Mouse (Mus musculus) cerebral cortex, adult 2 months (tissue): ENCODE results near the gene Glis3.

Source experiments
- WGBS: fragments of 180-500 bp; shearing (Covaris S2); methylation state at CpG from one replicate; pipeline ENCODE4 v1.1.7; 2018; 5-methylcytosine and 5-hydroxymethylcytosine counted together

Gene Glis3

GRCm38 (mm10) chr19:28531750-28532149 is 148.1 kb downstream of the Glis3 start:
- WGBS = 84% methylated on average over 9 of the region's 9 CpGs

GRCm38 (mm10) chr19:28530846-28531245 is 149.0 kb downstream of the Glis3 start:
- WGBS = 76% methylated on average over 10 of the region's 10 CpGs

GRCm38 (mm10) chr19:28529006-28529405 is 150.9 kb downstream of the Glis3 start:
- WGBS = 57% methylated on average over 13 of the region's 13 CpGs

GRCm38 (mm10) chr19:28527446-28527845 is 152.4 kb downstream of the Glis3 start:
- 98% methylated on average over 5 of the region's 5 CpGs for WGBS

DNA sequence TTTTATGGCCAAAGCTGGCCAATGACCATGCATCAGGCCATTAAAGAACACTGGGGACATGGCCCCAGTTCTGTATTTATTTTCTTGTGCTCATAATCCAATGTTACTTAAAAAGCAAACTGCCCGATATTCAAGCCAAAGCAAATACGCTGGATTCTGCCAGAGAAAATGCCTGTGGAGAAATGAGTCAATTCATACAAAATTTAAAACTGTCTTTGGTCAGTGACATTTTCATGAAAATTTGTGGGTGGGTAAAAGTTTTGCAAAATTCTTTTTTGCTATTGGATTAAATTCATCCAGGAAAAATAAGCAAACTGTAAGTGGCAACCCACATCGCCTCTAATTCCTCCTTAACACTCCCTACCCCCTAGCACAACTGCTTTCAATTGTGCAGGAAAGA is 154.5 kb downstream of the Glis3 start:
- WGBS = 87% methylated on average over 3 of the region's 3 CpGs

GRCm38 (mm10) chr19:28522289-28522688 is 157.6 kb downstream of the Glis3 start:
- WGBS = 79% methylated on average over 3 of the region's 3 CpGs

- 86% methylated on average over 6 of the region's 6 CpGs for WGBS
Observed at GRCm38 (mm10) chr19:28520761-28521181, 159.1 kb downstream of the Glis3 start.

- WGBS = 95% methylated on average over 8 of the region's 8 CpGs
Observed at GRCm38 (mm10) chr19:28520128-28520745, 159.6 kb downstream of the Glis3 start.

DNA sequence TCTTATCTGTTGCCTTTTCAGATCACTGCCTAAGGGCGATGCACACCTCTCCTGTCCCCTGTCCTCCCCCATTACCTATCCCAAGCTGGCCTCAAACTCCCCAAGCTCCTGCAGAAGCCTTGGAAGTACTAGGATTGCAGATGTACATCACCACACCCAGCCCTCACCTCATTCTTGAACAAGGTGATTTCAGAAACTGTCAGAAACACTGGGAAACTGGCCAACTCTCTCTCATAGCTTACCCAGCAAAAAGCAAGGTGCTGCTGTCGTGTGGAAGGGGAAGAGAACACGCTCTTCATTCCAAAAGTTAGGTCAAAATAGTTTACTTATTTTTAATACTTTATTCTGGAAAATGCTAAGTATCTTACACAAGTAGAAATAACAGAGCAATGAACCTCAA is 160.6 kb downstream of the Glis3 start:
- 95% methylated on average over 3 of the region's 3 CpGs for WGBS

- 88% methylated on average over 6 of the region's 6 CpGs for WGBS
Observed at GRCm38 (mm10) chr19:28518846-28519245, 161.0 kb downstream of the Glis3 start.

- WGBS = 86% methylated on average over 5 of the region's 5 CpGs
Observed at GRCm38 (mm10) chr19:28518266-28518665, 161.6 kb downstream of the Glis3 start.

- 84% methylated on average over 9 of the region's 9 CpGs for WGBS
Observed at GRCm38 (mm10) chr19:28517464-28518080, 162.3 kb downstream of the Glis3 start.

DNA sequence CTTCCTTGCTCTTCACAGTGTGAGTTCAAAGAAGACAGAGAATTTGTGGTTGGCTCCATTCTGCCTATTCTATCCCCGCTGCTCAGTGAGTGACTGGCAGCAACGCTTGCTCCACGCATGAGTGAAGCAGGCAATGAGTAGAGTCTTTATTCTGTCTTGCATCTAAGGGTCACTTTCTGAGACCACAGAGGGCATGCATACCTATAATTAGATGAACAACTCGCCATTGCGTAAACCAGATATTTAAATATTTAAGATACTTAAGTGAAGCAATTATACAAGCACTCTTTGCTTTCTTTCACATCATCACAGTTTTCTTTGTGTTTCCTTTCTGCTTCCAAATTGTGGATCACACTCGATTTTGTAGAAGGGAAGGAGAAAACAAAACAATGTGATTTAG is 163.4 kb downstream of the Glis3 start:
- WGBS = 77% methylated on average over 6 of the region's 6 CpGs

- WGBS = 89% methylated on average over 11 of the region's 11 CpGs
Observed at GRCm38 (mm10) chr19:28512475-28512874, 167.4 kb downstream of the Glis3 start.

DNA sequence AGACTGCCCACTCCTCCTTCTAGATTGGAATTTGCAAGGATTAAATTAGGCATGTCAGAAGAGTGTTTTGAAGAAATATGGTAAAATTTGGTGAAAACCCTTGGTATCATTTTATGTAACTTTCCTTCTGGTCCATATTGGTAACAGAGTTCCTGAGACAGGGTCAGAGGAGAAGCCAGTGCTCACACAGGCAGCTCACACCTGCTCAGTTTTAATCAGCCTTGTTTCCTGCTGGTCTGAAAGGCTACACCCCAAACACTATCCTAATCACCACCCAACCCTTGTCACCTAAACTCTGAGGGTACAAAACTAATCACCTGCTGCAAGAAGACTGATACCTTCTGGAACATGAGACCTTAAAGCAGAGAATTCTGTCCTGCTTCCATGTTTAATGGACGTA is 168.0 kb downstream of the Glis3 start:
- 90% methylated on average over 1 of the region's 1 CpGs for WGBS

DNA sequence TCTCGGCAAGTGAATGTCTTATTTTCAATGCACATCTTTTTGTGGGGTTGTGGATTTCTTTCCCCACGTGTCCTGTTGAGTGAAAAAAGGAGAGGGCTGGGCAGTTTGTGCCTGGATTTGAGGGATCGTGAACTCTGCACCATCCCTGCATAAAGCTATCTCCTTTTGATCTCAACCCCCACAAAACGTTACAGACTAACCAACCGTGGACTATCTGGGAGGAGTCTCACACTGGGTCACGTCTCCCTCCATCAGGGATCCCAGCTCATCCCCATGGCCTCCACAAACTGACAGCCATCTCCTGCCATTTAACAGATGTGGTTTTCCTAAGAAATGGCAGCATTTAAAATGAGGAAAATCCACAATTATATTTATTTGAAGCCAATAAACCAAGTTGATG is 174.5 kb downstream of the Glis3 start:
- WGBS = 90% methylated on average over 6 of the region's 6 CpGs

DNA sequence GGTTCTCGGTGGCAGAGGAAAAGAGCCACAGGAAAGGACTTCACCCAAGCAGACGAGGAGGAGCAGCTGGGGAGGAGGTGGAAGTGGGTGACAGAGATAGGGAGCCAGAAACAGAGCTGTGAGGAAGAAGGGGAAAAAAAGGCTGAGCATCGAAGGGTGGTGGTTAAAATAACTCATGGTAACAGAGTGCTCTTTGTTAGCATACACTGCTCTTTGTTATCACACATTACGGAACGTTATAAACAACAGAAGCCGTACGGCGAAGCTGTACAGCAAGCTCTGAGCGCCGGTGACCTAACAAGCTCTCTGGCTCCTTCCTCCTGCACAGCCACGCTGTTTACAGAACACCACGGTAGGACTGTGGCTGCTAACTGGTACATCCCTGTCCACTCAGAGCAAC is 176.9 kb downstream of the Glis3 start:
- WGBS = 34% methylated on average over 12 of the region's 12 CpGs

GRCm38 (mm10) chr19:28500975-28501374 is 178.9 kb downstream of the Glis3 start:
- 72% methylated on average over 9 of the region's 9 CpGs for WGBS

DNA sequence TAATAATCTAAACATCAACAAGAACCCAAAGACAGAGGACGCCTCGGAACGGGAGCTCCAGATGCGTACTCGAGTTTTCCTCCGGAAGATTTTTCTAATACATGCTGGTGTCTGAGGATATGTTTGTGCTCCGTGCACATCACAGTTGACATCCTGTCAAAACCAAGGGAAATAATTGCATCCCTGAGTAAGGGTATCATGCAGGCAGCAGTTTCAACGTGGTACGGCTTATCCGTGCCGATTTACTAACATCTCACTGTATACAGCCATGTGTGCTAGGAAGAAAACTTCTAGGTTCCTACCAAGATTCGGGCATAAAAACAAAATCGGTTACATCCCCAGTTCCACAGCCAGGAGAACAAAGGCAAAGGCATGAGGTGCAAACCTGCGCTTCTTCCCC is 179.4 kb downstream of the Glis3 start:
- WGBS = 69% methylated on average over 14 of the region's 14 CpGs

GRCm38 (mm10) chr19:28499786-28500185 is 180.1 kb downstream of the Glis3 start:
- WGBS = 92% methylated on average over 5 of the region's 5 CpGs

- 72% methylated on average over 6 of the region's 6 CpGs for WGBS
Observed at GRCm38 (mm10) chr19:28495926-28496325, 184.0 kb downstream of the Glis3 start.

DNA sequence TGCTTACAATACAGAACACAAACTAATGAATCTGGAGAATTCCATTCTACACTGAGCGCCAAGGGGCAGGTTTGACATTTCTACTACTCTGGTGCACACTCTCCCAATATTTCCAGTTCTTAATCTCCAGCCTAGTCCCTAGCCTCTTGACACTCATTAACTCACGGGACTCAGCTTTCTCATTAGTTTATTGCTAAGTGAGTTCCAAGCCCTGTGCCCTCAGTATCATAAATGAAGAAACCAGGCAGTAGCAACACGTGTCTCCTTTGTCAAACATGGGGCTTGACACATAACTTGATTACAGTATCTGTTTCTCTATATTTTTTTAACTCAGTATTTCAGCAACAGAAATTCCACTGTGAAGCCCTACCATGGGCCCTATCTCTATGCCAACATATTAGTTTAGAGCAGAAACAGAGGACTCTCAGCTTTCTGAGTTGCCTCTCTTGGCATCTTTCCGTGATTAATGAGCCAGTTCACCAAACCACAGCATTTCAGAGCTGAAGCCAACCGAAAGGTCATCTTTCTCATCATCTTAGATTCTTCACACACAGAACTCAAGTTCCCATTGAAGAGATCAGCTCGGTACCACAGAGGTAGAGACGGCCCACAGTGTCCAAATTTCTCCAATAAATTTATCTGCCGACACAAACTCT is 186.1 kb downstream of the Glis3 start:
- 92% methylated on average over 8 of the region's 8 CpGs for WGBS

- WGBS = 93% methylated on average over 6 of the region's 6 CpGs
Observed at GRCm38 (mm10) chr19:28478055-28478454, 201.8 kb downstream of the Glis3 start.
